Mouse (Mus musculus): ENCODE measurements around the gene Rbm5. TPM values are rescaled to one million over a fixed set of nuclear protein-coding genes. Genes with fewer than 3 reads are reported as not detected.

Rbm5 gene
- total RNA-seq, 2 experiments from 2014 or later: 143 to 166 TPM

- peak; percentile 53 to 72 for DNase-seq
These were observed 70.7 kb downstream of the Rbm5 start for GRCm38 (mm10) chr9:107700114-107700571.

GRCm38 (mm10) chr9:107699376-107699980 lies 71.3 kb downstream of the Rbm5 start:
- DNase-seq: no peak

GRCm38 (mm10) chr9:107698611-107699190 lies 72.1 kb downstream of the Rbm5 start:
- no peak for DNase-seq

GRCm38 (mm10) chr9:107697811-107698521 lies 72.8 kb downstream of the Rbm5 start:
- DNase-seq: no peak

GRCm38 (mm10) chr9:107696845-107697610 lies 73.8 kb downstream of the Rbm5 start:
- DNase-seq: no peak

GRCm38 (mm10) chr9:107696106-107696479 lies 74.7 kb downstream of the Rbm5 start:
- no peak for DNase-seq

- no peak for DNase-seq
These were observed 75.2 kb downstream of the Rbm5 start for GRCm38 (mm10) chr9:107695441-107696105.

GRCm38 (mm10) chr9:107694627-107695026 lies 76.2 kb downstream of the Rbm5 start:
- DNase-seq: no peak

- DNase-seq: no peak
These were observed 77.3 kb downstream of the Rbm5 start for GRCm38 (mm10) chr9:107693433-107693987.

GRCm38 (mm10) chr9:107692785-107693184 lies 78.0 kb downstream of the Rbm5 start:
- no peak for DNase-seq

- DNase-seq: no peak
These were observed 80.4 kb downstream of the Rbm5 start for GRCm38 (mm10) chr9:107690391-107690790.

Other genes with a start within 250 kb of the Rbm5 start
- gene Tmem115, start 237.1 kb downstream of the Rbm5 start, total RNA-seq (2021): 10 to 100 TPM; 34.6 to 35.0 TPM
- gene Cyb561d2, start 228.8 kb downstream of the Rbm5 start, total RNA-seq (2021): 10 to 100 TPM; 15.1 to 18.2 TPM
- 10 to 100 TPM; 39.7 to 47.9 TPM for gene Nprl2, start 228.8 kb downstream of the Rbm5 start, total RNA-seq (2021)
- 1 to 10 TPM; 3.4 to 4.3 TPM for gene Zmynd10, start 223.7 kb downstream of the Rbm5 start, total RNA-seq (2021)
- 10 to 100 TPM; 15.8 TPM for gene Rassf1, start 219.4 kb downstream of the Rbm5 start, total RNA-seq (2021)
- 10 to 100 TPM; 70.1 to 82.0 TPM for gene Tusc2, start 207.7 kb downstream of the Rbm5 start, total RNA-seq (2021)
- 10 to 100 TPM; 13.0 to 13.5 TPM for gene Hyal2, start 203.1 kb downstream of the Rbm5 start, total RNA-seq (2021)
- gene Hyal1, start 194.1 kb downstream of the Rbm5 start, total RNA-seq (2021): 1 to 10 TPM; 6.5 to 6.7 TPM
- 10 to 100 TPM; 13.5 to 13.8 TPM for gene Naa80, start 192.1 kb downstream of the Rbm5 start, total RNA-seq (2021)
- gene Hyal3, start 190.2 kb downstream of the Rbm5 start, total RNA-seq (2021): 1 to 10 TPM; 1.3 to 1.8 TPM
- 10 to 100 TPM; 11.2 to 13.8 TPM for gene Ifrd2, start 183.4 kb downstream of the Rbm5 start, total RNA-seq (2021)
- gene Sema3b, start 161.8 kb downstream of the Rbm5 start, total RNA-seq (2021): 1 to 10 TPM; 1.7 to 2.2 TPM
- 100 to 1,000 TPM; 195 to 208 TPM for gene Gnai2, start 135.6 kb downstream of the Rbm5 start, total RNA-seq (2021)
- gene Slc38a3, start 101.5 kb downstream of the Rbm5 start, total RNA-seq (2021): 10 to 100 TPM; 53.9 to 60.6 TPM
- not detected for gene Gnat1, start 91.3 kb downstream of the Rbm5 start, total RNA-seq (2021)
- gene Sema3f, start 60.5 kb downstream of the Rbm5 start, total RNA-seq (2021): 1 to 10 TPM; 4.3 to 4.6 TPM
- 10 to 100 TPM; 58.4 to 72.0 TPM for gene Rbm6, start 102.2 kb upstream of the Rbm5 start, total RNA-seq (2021)
- 10 to 100 TPM; 23.0 to 25.5 TPM for gene Mon1a, start 117.2 kb upstream of the Rbm5 start, total RNA-seq (2021)
- gene Mst1r, start 135.9 kb upstream of the Rbm5 start, total RNA-seq (2021): 1 to 10 TPM; 1.6 to 1.7 TPM
- not detected for gene Actl11, start 157.5 kb upstream of the Rbm5 start, total RNA-seq (2021)
- gene Camkv, start 164.7 kb upstream of the Rbm5 start, total RNA-seq (2021): 100 to 1,000 TPM; 510 to 566 TPM
- gene Traip, start 179.1 kb upstream of the Rbm5 start, total RNA-seq (2021): 10 to 100 TPM; 28.2 to 29.2 TPM
- gene Uba7, start 204.5 kb upstream of the Rbm5 start, total RNA-seq (2021): 1 to 10 TPM; 4.6 to 5.2 TPM
- 1 to 10 TPM; 1.2 to 2.3 TPM for gene Gm20661, start 212.1 kb upstream of the Rbm5 start, total RNA-seq (2021)
- gene Inka1, start 214.9 kb upstream of the Rbm5 start, total RNA-seq (2021): 10 to 100 TPM; 10.3 to 10.6 TPM
- 1 to 10 TPM; 3.7 to 5.5 TPM for gene Cdhr4, start 221.5 kb upstream of the Rbm5 start, total RNA-seq (2021)
- 1 to 10 TPM; 1.6 to 3.8 TPM for gene Gm20662, start 225.4 kb upstream of the Rbm5 start, total RNA-seq (2021)
- gene Ip6k1, start 231.5 kb upstream of the Rbm5 start, total RNA-seq (2021): 100 to 1,000 TPM; 223 to 238 TPM